Mouse (Mus musculus) MEL (cell line): Measurements from ENCODE around the gene Tango2. TPM values are rescaled to one million over a fixed set of nuclear protein-coding genes. Genes with fewer than 3 reads are reported as not detected.

Source experiments
- DNase-seq: peaks from one replicate; pipeline ENCODE4 v3.0.0; 2011; ENCODE audit warnings: low read depth, low spot score
- H3K27ac ChIP-seq: 2 replicates; pipeline ENCODE4 v1.5.1; 2012; ENCODE audit warnings: low read depth, mild to moderate bottlenecking, control low read depth, low read length, moderate library complexity; ENCODE audit not compliant: control insufficient read depth
- H3K27me3 ChIP-seq, 2 experiments: fragments of 150-350 bp in 1 of 2; sonication (generic) in 1 of 2; 2 replicates each; pipeline ENCODE4 v1.6.1; 2012; ENCODE audit warnings: low read length in 2 of 2, mild to moderate bottlenecking in 2 of 2, improper control_type of control experiment in 1 of 2, moderate library complexity in 1 of 2; ENCODE audit not compliant: insufficient read depth in 2 of 2, control insufficient read depth in 1 of 2
- H3K36me3 ChIP-seq, 2 experiments: 2 replicates each; pipeline ENCODE4 v1.6.1; 2012 to 2014; ENCODE audit warnings: low read length in 2 of 2, improper control_type of control experiment in 1 of 2, inconsistent platforms in 1 of 2, mild to moderate bottlenecking in 1 of 2; ENCODE audit not compliant: insufficient read depth in 2 of 2, control insufficient read depth in 1 of 2
- H3K4me1 ChIP-seq, 2 experiments: fragments of 150-350 bp in 1 of 2; sonication (generic) in 1 of 2; 2 replicates each; pipeline ENCODE4 v1.6.1; 2012; ENCODE audit warnings: low read length in 2 of 2, improper control_type of control experiment in 1 of 2, mild to moderate bottlenecking in 1 of 2; ENCODE audit not compliant: insufficient read depth in 2 of 2, control insufficient read depth in 1 of 2
- H3K4me3 ChIP-seq, 2 experiments: fragments of 150-350 bp in 1 of 2; sonication (generic) in 1 of 2; 2 replicates each; pipeline ENCODE4 v1.5.1; 2012; ENCODE audit warnings: low read depth in 2 of 2, low read length in 2 of 2, mild to moderate bottlenecking in 2 of 2, moderate library complexity in 2 of 2, control low read depth in 1 of 2, improper control_type of control experiment in 1 of 2; ENCODE audit not compliant: control insufficient read depth in 1 of 2, insufficient read depth in 1 of 2
- H3K79me2 ChIP-seq: 2 replicates; pipeline ENCODE4 v1.6.1; 2012; ENCODE audit warnings: mild to moderate bottlenecking, low read length, moderate library complexity; ENCODE audit not compliant: control insufficient read depth, poor library complexity, insufficient read depth
- H3K9ac ChIP-seq: 2 replicates; pipeline ENCODE4 v1.6.1; 2012; ENCODE audit warnings: low read depth, mild to moderate bottlenecking, control low read depth, low read length, moderate library complexity; ENCODE audit not compliant: control insufficient read depth, poor library complexity, severe bottlenecking
- H3K9me3 ChIP-seq: fragments of 150-350 bp; sonication (generic); replicated peaks from 2 replicates; pipeline ENCODE4 v1.6.1; 2012; ENCODE audit warnings: mild to moderate bottlenecking, low read length, improper control_type of control experiment, moderate library complexity; ENCODE audit not compliant: insufficient read depth
- CHD1 ChIP-seq: IDR thresholded peaks from 2 replicates; pipeline ENCODE4 v1.6.1; 2012; ENCODE audit warnings: low read depth, mild to moderate bottlenecking, inconsistent platforms, low read length, improper control_type of control experiment
- CTCF ChIP-seq, 3 experiments: IDR thresholded peaks in 2 of 3; conservative IDR thresholded peaks in 1 of 3; 2 replicates each; pipeline ENCODE4 v1.5.1; 2011 to 2012; ENCODE audit warnings: low read length in 3 of 3, low read depth in 2 of 3, mild to moderate bottlenecking in 2 of 3, improper control_type of control experiment in 1 of 3, inconsistent platforms in 1 of 3, mixed read lengths in 1 of 3, moderate library complexity in 1 of 3; ENCODE audit not compliant: control insufficient read depth in 1 of 3, insufficient read depth in 1 of 3, poor library complexity in 1 of 3, severe bottlenecking in 1 of 3
- E2F4 ChIP-seq: IDR thresholded peaks from 2 replicates; pipeline ENCODE4 v1.6.1; 2011; ENCODE audit warnings: low read depth, low read length, improper control_type of control experiment, borderline replicate concordance
- ELF1 ChIP-seq: IDR thresholded peaks from 2 replicates; pipeline ENCODE4 v1.6.1; 2014; ENCODE audit warnings: low read depth, mild to moderate bottlenecking, inconsistent platforms, low read length, improper control_type of control experiment, moderate library complexity
- EP300 ChIP-seq, 2 experiments: IDR thresholded peaks; 2 replicates each; pipeline ENCODE4 v1.6.1; 2011; ENCODE audit warnings: improper control_type of control experiment in 2 of 2, low read length in 2 of 2, low read depth in 1 of 2, mild to moderate bottlenecking in 1 of 2
- GABPA ChIP-seq: IDR thresholded peaks from 2 replicates; pipeline ENCODE4 v1.6.1; 2012; ENCODE audit warnings: low read depth, mild to moderate bottlenecking, inconsistent platforms, low read length, improper control_type of control experiment, moderate library complexity
- HCFC1 ChIP-seq: IDR thresholded peaks from 2 replicates; pipeline ENCODE4 v1.6.1; 2012; ENCODE audit warnings: low read depth, mild to moderate bottlenecking, inconsistent platforms, low read length, improper control_type of control experiment, moderate library complexity
- KAT2A ChIP-seq: conservative IDR thresholded peaks from 2 replicates; pipeline ENCODE4 v1.6.1; 2012; ENCODE audit warnings: low read depth, low read length, improper control_type of control experiment, inconsistent platforms
- MAZ ChIP-seq: IDR thresholded peaks from 2 replicates; pipeline ENCODE4 v1.6.1; 2012; ENCODE audit warnings: low read depth, mild to moderate bottlenecking, inconsistent platforms, low read length, improper control_type of control experiment
- MEF2A ChIP-seq: IDR thresholded peaks from 2 replicates; pipeline ENCODE4 v1.6.1; 2014; ENCODE audit warnings: low read depth, mild to moderate bottlenecking, inconsistent platforms, low read length, improper control_type of control experiment; ENCODE audit not compliant: poor library complexity, insufficient replicate concordance, severe bottlenecking; ENCODE audit errors: extremely low read depth
- MXI1 ChIP-seq: IDR thresholded peaks from 2 replicates; pipeline ENCODE4 v1.6.1; 2011; ENCODE audit warnings: mild to moderate bottlenecking, low read depth, low read length, improper control_type of control experiment
- MYB ChIP-seq: IDR thresholded peaks from 2 replicates; pipeline ENCODE4 v1.6.1; 2011; ENCODE audit warnings: mild to moderate bottlenecking, low read depth, low read length, improper control_type of control experiment
- NELFE ChIP-seq: IDR thresholded peaks from 2 replicates; pipeline ENCODE4 v1.6.1; 2011; ENCODE audit warnings: low read depth, low read length, improper control_type of control experiment
- NRF1 ChIP-seq: IDR thresholded peaks from 2 replicates; pipeline ENCODE4 v1.6.1; 2014; ENCODE audit warnings: low read depth, mild to moderate bottlenecking, inconsistent platforms, low read length, improper control_type of control experiment, moderate library complexity; ENCODE audit not compliant: poor library complexity, insufficient read depth, severe bottlenecking
- POLR2A ChIP-seq, 2 experiments: IDR thresholded peaks; 2 replicates each; pipeline ENCODE4 v1.6.1; 2011 to 2012; ENCODE audit warnings: low read length in 2 of 2, mild to moderate bottlenecking in 2 of 2, control low read depth in 1 of 2, improper control_type of control experiment in 1 of 2, low read depth in 1 of 2, moderate library complexity in 1 of 2; ENCODE audit not compliant: control insufficient read depth in 1 of 2, insufficient read depth in 1 of 2, poor library complexity in 1 of 2
- RCOR1 ChIP-seq: IDR thresholded peaks from 2 replicates; pipeline ENCODE4 v1.6.1; 2012; ENCODE audit warnings: low read depth, mild to moderate bottlenecking, inconsistent platforms, low read length, improper control_type of control experiment
- TBP ChIP-seq: IDR thresholded peaks from 2 replicates; pipeline ENCODE4 v1.8.0; 2011; ENCODE audit warnings: low read depth, low read length, improper control_type of control experiment
- TCF12 ChIP-seq: IDR thresholded peaks from 2 replicates; pipeline ENCODE4 v1.6.1; 2014; ENCODE audit warnings: low read depth, mild to moderate bottlenecking, inconsistent platforms, low read length, improper control_type of control experiment, moderate library complexity
- ZMIZ1 ChIP-seq: IDR thresholded peaks from 2 replicates; pipeline ENCODE4 v1.6.1; 2012; ENCODE audit warnings: low read depth, mild to moderate bottlenecking, inconsistent platforms, low read length, improper control_type of control experiment, moderate library complexity
- ZNF384 ChIP-seq: IDR thresholded peaks from 2 replicates; pipeline ENCODE4 v1.6.1; 2012; ENCODE audit warnings: low read depth, mild to moderate bottlenecking, inconsistent platforms, low read length, improper control_type of control experiment
- polyA plus RNA-seq, 2 experiments: library from polyadenylated mRNA; stranded (reverse) in 1 of 2; unstranded in 1 of 2; fragments of >175 nt in 1 of 2; fragments of >200 nt in 1 of 2; gene quantifications; 2 replicates each; pipeline versions ENCODE4 v1.2.1 to v1.2.4; 2012; ENCODE audit warnings: low replicate concordance in 2 of 2, low read depth in 1 of 2; ENCODE audit not compliant: insufficient read length in 2 of 2, insufficient read depth in 1 of 2, missing spikeins in 1 of 2
- total RNA-seq: library from RNA; depleted of rRNA; stranded (reverse); fragments of 300-350 nt; gene quantifications from 2 replicates; pipeline ENCODE4 v1.2.3, GENCODE M21; 2012

The Tango2 gene
- total and polyA plus RNA-seq, 3 experiments = 55.9 to 98.3 TPM; not detected in 1

DNA sequence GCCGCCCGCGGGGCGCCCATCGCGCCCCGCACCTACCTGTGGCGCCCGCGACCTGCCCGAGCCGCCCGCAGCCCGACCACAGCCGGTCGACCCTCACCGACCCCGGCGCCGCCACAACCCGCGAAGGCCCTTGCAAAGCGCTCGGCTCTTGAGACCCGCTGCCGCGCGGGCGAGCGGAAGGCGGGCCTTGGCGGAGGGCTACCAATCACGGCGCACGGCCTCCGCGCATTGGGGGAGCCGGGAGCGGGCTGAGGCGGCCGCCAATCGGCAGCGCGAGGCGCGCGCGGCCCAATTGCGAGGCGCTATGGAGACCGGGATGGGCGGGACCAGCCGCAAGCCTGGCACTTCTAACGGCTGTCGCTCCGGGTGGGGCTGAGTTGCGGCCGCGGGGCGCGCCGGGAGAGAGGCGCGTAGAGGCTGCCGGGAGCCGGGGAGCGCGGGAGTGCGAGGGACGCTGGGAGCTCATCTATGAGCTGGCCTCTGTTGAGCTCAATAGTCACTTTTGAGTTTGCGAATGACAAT lies 58.8 kb downstream of the Tango2 start, which contains the start of gene Dgcr8:
Gene Dgcr8 (minus strand): TSS at position 180 of the 522 bp plus-strand sequence.
- H3K79me2 ChIP-seq = peaks cover 41% of the 10 kb centered on the region
- DNase-seq = peak; percentile 98
- H3K4me1 ChIP-seq = peaks cover 13% of the 10 kb centered on the region in 2 experiments; a peak in 3 of 4 replicates
- H3K27ac ChIP-seq = peak within 1 kb of the TSS; percentile 93
- H3K9ac ChIP-seq = peak within 1 kb of the TSS; percentile 97
- H3K27me3 ChIP-seq = no peaks in the 10 kb centered on the region
- H3K9me3 ChIP-seq = no peaks in the 10 kb centered on the region
- peak; percentile 66 to 76; a peak in 3 of 4 replicates for TF ChIP-seq POLR2A (IDR thresholded peaks at IDR 0.05; ENCODE audit: control insufficient read depth in 1 of 2, insufficient read depth in 1 of 2, low read depth in 1 of 2, low read length in 2 of 2, poor library complexity in 1 of 2)
- 0 out of 2 replicates have a peak, but pooled peaks have one; percentile 16 for TF ChIP-seq ZMIZ1
- TF ChIP-seq MXI1 = 0 out of 2 replicates have a peak, but pooled peaks have one; percentile 11
- TF ChIP-seq TCF12 = no peak
- TF ChIP-seq ZNF384 = no peak
- peak; percentile 82; the same call in 1 of the 2 replicates for TF ChIP-seq E2F4
- peak; percentile 84 for TF ChIP-seq HCFC1
- TF ChIP-seq TBP = 0 out of 2 replicates have a peak, but pooled peaks have one; percentile 40
- TF ChIP-seq ELF1 = peak; percentile 44; the same call in 1 of the 2 replicates
- no peak for TF ChIP-seq RCOR1
- no peak for TF ChIP-seq GABPA
- peak; percentile 69; the same call in 1 of the 2 replicates for TF ChIP-seq MAZ
- TF ChIP-seq MEF2A = peak; percentile 26; the same call in 1 of the 2 replicates
- peak; percentile 52 for TF ChIP-seq NELFE
- TF ChIP-seq CTCF (IDR thresholded peaks at IDR 0.05 in 2 of 3, conservative IDR thresholded peaks at IDR 0.05 in 1 of 3; ENCODE audit: control insufficient read depth in 1 of 3, insufficient read depth in 1 of 3, low read depth in 2 of 3, low read length in 3 of 3, poor library complexity in 1 of 3, severe bottlenecking in 1 of 3) = 0 out of 6 replicates have a peak, but pooled peaks of 1 of the 3 experiments have one; percentile 0
- peak; percentile 56; the same call in 1 of the 2 replicates for TF ChIP-seq KAT2A
- no peak for TF ChIP-seq CHD1
- TF ChIP-seq MYB = peak; percentile 31; the same call in 1 of the 2 replicates
- peak; percentile 44; the same call in 1 of the 2 replicates for TF ChIP-seq NRF1
- TF ChIP-seq EP300 (IDR thresholded peaks at IDR 0.05; ENCODE audit: low read depth in 1 of 2, low read length in 2 of 2) = 0 out of 4 replicates have a peak, but pooled peaks of 1 of the 2 experiments have one; percentile 29
- peak within 1 kb of the TSS; percentile 78 to 82 for H3K4me3 ChIP-seq
- H3K36me3 ChIP-seq = peaks cover 12 to 17% of the 10 kb centered on the region in 2 experiments
